Mouse (Mus musculus) retina, adult 2 months (tissue): ENCODE data around the gene Actb.

Source experiments
- DNase-seq: peaks from one replicate; pipeline ENCODE4 v3.0.0-alpha.2; 2012; ENCODE audit warnings: low read depth, low spot score

Actb gene

GRCm38 (mm10) chr5:142877337-142878280, 28.9 kb downstream of the Actb start:
- peak; percentile 56 for DNase-seq

GRCm38 (mm10) chr5:142876896-142877295, 29.7 kb downstream of the Actb start:
- DNase-seq: no peak

- no peak for DNase-seq
Measured at GRCm38 (mm10) chr5:142875513-142875905, 31.0 kb downstream of the Actb start.

GRCm38 (mm10) chr5:142874791-142875512, 31.6 kb downstream of the Actb start:
- no peak for DNase-seq

- DNase-seq: no peak
Measured at GRCm38 (mm10) chr5:142873718-142874117, 32.8 kb downstream of the Actb start.

- DNase-seq: no peak
Measured at GRCm38 (mm10) chr5:142871765-142872164, 34.8 kb downstream of the Actb start.

GRCm38 (mm10) chr5:142869463-142869862, 37.1 kb downstream of the Actb start:
- DNase-seq: no peak

GRCm38 (mm10) chr5:142857763-142858229, 48.8 kb downstream of the Actb start:
- no peak for DNase-seq

- DNase-seq: no peak
Measured at GRCm38 (mm10) chr5:142856408-142856807, 50.1 kb downstream of the Actb start.

GRCm38 (mm10) chr5:142854877-142855276, 51.7 kb downstream of the Actb start:
- no peak for DNase-seq

- no peak for DNase-seq
Measured at GRCm38 (mm10) chr5:142853585-142853984, 53.0 kb downstream of the Actb start.
